Mouse (Mus musculus) olfactory bulb, adult 2 months (tissue): Measurements from ENCODE around the gene Prpf18.

Experiments
- CTCF ChIP-seq: fragments of 200-500 bp; IDR thresholded peaks from 2 replicates; pipeline ENCODE4 v1.5.1; 2012; ENCODE audit warnings: low read depth, mild to moderate bottlenecking, low read length, moderate library complexity; ENCODE audit not compliant: insufficient read depth
- POLR2A ChIP-seq: fragments of 200-500 bp; IDR thresholded peaks from 2 replicates; pipeline ENCODE4 v1.6.1; 2012; ENCODE audit warnings: mild to moderate bottlenecking, low read depth, low read length, moderate library complexity; ENCODE audit not compliant: insufficient read depth

DNA sequence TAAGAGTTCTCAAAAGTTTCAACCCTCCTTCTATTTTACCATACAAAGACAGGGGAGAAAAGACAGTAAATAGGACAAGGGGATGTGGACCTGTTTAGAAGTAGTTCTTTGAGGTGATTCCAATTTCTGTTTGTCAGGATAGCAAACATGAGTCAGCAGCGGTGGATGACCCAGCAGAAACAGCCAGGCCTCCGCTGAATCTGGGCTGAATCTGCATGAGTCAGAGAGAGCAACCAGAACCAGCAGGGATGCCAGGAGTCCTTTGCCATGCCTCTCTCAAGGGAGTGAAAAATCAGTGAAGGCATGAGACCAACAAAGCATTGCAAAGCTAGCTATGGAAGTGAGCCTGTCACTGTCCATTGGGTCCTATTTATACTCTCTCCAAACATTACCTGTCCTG, 8.8 kb upstream of the Prpf18 start:
- no peak for TF ChIP-seq CTCF
- TF ChIP-seq POLR2A, result no peak
